Mouse (Mus musculus): ENCODE data around the gene Supt6. TPM values are rescaled to one million over a fixed set of nuclear protein-coding genes. Genes with fewer than 3 reads are reported as not detected.

The Supt6 gene
- total RNA-seq, 2 experiments from 2014 or later = 27.2 to 28.7 TPM

- ATAC-seq (ENCODE audit: poor library complexity, severe bottlenecking) = peak; percentile 48
These were observed 77.0 kb downstream of the Supt6 start for GRCm38 (mm10) chr11:78168541-78169468.

- ATAC-seq (ENCODE audit: poor library complexity, severe bottlenecking) = no peak
These were observed 78.4 kb downstream of the Supt6 start for GRCm38 (mm10) chr11:78167257-78167959.

- ATAC-seq (ENCODE audit: poor library complexity, severe bottlenecking) = no peak
These were observed 79.1 kb downstream of the Supt6 start for GRCm38 (mm10) chr11:78166640-78167039.

GRCm38 (mm10) chr11:78166161-78166560 is 79.6 kb downstream of the Supt6 start:
- ATAC-seq (ENCODE audit: poor library complexity, severe bottlenecking) = no peak

DNA sequence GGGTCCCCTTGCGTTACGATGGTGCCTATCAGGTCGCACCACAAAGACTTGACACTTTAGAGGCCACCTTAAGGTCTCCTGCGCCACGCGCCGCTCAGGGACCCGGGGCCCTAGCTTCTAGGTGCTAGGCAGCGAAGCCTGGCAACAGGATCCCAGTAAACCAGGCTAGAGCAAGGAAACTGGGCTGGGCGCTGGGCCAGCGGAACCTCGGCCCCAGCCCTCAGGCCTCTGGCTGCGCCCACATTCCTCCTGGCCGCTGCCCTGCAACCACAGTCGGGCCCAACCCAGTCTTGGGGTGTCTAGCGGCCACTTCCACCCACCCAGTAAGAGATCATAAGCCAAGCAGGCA is 80.1 kb downstream of the Supt6 start:
- peak; percentile 30 for ATAC-seq (ENCODE audit: poor library complexity, severe bottlenecking)

DNA sequence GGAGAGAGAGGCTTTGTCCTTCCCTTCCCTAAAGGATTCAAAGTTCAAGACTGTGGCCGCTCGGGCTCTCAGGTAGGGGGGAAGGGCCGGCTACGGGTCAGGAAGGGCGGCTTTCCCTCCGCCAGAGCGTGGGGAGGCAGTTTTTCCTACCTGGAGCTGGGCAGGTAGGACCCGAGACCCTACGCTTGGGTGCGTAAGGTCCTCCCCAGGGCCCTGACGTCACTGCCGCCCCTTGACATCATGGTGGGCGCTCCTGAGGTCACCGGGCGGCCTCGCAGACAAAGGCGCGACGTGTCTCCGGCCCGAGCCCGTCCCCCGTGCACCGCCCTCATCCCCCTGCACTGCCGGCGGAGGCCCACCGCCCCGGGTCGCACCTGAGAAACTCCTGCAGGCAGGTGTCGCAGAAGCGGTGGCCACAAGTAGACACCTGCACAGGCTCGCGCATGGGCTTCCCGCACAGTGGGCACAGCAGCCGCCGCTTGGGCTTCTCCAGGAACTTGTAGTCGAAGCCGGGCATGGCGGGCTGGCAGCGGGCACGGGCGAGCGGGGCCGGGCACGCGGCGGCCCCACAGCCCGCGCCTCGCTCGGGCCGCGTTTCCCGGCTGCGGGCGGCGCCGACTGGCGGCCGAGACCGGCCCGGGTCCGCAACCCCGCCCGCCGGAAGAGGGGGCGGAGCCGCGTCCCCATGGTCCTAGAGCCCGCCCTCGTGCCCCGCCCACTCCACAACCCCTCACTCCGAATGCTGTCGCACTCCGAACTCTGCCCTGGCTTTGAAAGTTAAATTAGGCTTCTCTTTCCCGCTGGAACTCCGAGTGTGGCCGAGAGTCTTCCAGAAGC is 80.6 kb downstream of the Supt6 start, which contains the start of gene Traf4:
Traf4 (minus strand) TSS at position 666 of the 837 bp plus-strand sequence.
- peak; percentile 81 for ATAC-seq (ENCODE audit: poor library complexity, severe bottlenecking)

- ATAC-seq (ENCODE audit: poor library complexity, severe bottlenecking) = no peak
These were observed 81.2 kb downstream of the Supt6 start for GRCm38 (mm10) chr11:78164604-78164923.

DNA sequence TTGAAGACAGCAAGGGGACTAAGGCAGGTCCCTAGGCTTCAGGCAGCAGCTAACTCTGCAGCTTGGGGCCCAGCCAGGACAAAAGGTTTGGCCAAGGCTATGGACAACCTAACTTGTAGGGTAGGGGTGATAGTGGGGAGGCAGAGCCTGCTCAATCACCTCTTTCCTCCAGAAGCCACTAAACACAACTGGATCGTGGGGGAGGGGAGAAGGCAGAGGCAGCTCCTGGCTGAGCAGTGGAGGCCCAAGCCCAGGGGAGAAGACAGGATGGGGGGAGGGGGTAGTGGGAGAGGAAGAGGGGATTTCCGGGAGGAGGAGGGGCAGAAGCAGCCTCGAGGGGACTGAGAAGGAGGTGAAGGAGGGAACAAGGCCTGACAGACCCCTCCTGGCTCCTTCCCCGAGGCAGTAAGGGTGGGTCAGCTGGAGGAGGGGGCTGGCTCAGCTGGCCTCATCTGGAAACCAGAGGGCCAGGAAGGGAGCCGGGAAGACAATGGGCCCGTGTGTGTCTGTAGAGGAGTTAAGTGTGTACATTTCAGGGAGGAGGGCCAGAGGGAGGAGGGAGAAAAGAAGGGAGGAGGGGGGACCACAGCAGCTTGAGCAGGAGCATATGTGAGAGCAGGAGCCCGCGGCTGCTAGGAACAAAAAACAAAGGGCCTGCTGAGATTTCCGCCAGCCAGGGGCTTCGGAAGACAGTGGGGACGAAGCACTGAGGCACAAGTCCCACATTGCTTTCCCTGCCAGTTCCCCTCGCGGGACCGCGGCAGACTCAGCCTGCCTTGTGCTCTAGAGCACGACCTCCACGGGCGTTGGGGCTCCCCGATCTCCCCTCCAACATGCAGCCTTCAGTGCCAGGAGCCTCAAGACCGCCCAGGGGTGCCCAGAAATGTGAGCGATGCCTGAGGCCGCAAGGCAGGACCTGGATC is 81.8 kb downstream of the Supt6 start:
- no peak for ATAC-seq (ENCODE audit: poor library complexity, severe bottlenecking)

GRCm38 (mm10) chr11:78163045-78163444 is 82.7 kb downstream of the Supt6 start:
- ATAC-seq (ENCODE audit: poor library complexity, severe bottlenecking) = no peak

DNA sequence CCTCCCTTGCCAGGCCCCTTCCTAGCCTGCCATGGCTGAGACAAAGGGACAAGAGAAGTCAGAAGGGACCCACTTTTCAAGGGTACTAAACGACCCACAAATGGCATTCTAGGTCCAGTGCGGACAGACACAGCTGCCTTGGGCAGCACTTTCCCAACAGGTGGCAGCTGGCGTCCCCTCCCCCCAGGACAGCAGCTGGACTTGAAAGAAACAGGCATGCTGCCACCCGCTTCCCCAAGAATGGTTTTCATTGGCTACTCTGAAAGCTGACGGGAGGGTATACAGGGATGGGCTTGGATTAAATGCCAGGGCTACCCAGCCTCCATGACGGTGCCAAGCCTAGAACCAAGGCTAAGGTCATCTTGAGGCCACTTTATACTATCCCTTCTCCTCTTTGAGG is 83.3 kb downstream of the Supt6 start:
- no peak for ATAC-seq (ENCODE audit: poor library complexity, severe bottlenecking)

GRCm38 (mm10) chr11:78161968-78162367 is 83.8 kb downstream of the Supt6 start:
- ATAC-seq (ENCODE audit: poor library complexity, severe bottlenecking) = no peak

GRCm38 (mm10) chr11:78161169-78161568 is 84.6 kb downstream of the Supt6 start:
- no peak for ATAC-seq (ENCODE audit: poor library complexity, severe bottlenecking)

DNA sequence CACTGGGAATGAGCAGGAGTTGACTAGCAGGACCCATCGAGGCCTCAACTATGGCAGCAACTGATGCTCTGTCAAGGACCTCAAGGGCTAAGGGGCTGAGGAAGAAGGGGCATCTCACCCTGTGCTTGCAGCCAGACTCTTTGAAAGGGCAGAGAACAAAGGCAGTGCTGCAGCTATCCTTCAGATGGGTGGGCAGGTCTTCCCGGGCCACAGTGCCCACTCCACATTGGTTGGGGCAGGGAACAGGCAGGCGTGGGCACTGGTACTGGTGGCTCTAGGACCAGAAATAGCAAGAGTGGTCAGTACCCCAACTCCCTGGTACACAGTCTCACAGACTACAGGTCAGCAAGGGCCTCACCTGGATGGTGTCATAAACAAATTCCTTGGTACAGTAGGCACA is 85.1 kb downstream of the Supt6 start:
- ATAC-seq (ENCODE audit: poor library complexity, severe bottlenecking) = no peak

GRCm38 (mm10) chr11:78160171-78160570 is 85.6 kb downstream of the Supt6 start:
- ATAC-seq (ENCODE audit: poor library complexity, severe bottlenecking) = no peak

DNA sequence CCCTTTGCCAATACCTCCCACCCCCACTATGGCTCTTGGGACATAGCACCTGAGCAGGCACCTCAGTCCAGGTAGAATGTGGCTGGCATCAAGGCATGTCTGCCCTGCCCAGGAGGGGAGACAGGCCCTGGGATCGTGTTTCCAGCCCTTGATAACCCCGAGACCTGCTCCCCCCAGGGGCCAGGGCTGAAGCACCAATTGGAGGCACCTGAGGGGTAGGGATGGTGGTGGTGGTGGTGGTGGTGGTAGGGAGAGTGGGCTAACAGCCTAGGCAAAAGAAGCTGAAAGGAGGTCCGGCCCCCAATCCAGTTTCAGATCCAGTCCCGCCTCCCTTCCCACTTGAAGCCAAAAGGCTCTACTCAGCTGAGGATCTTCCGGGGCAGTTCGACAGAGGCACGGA is 86.2 kb downstream of the Supt6 start:
- no peak for ATAC-seq (ENCODE audit: poor library complexity, severe bottlenecking)

- ATAC-seq (ENCODE audit: poor library complexity, severe bottlenecking) = peak; percentile 100
These were observed 86.7 kb downstream of the Supt6 start for GRCm38 (mm10) chr11:78159096-78159495.
